Mouse (Mus musculus) CD8-positive naive resting alpha-beta T cell, adult 57 days (primary cell): Measurements from ENCODE around the gene Phkb. TPM values are rescaled to one million over a fixed set of nuclear protein-coding genes. Genes with fewer than 3 reads are reported as not detected.

ENCODE experiments used
- total RNA-seq: library from RNA; stranded (reverse); gene quantifications from one replicate; pipeline ENCODE4 v1.2.4, GENCODE M21; 2023

Phkb gene
- 17.2 TPM for total RNA-seq

DNA sequence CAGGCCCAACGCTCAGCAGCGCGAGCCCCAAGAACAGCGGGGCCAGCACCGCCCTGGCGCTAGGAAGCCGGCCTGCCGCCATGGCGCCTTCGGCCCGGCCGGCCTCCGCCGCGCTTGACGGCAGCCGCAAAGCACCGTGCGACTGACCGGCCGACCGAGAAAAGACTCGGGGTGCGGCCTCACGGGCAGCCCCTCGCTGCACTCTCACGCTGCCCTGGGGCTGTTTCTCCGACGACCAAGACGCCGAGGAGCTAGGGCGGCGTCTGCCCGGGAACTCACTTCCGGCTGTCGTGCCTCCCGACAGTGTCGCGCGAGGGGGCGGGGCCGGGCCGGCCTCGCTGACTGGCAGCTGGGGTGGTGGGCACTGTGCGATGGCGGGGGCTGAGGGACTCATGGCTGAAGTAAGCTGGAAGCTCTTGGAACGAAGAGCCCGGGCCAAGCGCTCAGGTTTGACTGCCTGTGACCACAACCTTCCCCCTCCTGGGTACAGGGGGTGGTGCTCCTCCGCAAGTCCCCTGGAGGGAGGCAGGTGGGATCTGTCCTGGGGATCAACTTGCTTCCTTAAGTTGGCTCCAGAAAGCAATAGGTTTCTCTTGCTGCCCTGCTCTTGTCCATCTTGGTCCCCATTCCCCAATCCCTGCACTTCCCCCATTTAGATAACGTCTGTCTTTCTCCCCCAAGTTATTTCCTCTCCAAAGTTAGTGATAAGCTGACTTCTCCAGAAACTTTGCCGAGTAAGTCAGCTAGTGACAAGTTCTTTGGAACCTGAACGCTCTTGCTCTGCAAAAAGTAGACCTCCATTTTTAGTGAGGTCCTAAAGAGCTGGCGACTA, at the start of gene Phkb, which contains the start of gene Itfg1:
Gene Phkb, plus strand, starts transcription at position 303 of the 832 bp plus-strand sequence.
Gene Itfg1, minus strand, starts transcription at position 265 of the 832 bp plus-strand sequence.

Other genes with a start within 250 kb of the Phkb start
- gene Neto2, start 140.0 kb upstream of the Phkb start, total RNA-seq, result 3.2 TPM
- gene Itfg1, start within 50 bp of the Phkb start, total RNA-seq, result 26.9 TPM